Mouse (Mus musculus) heart, adult 18-20 months (tissue): ENCODE data around the gene Vps37b. TPM values are rescaled to one million over a fixed set of nuclear protein-coding genes. Genes with fewer than 3 reads are reported as not detected.

Source experiments
- DNase-seq, 2 experiments: peaks; one replicate each; pipeline ENCODE4 v3.0.0; 2021 to 2022; ENCODE audit warnings: mixed read lengths in 1 of 2
- total RNA-seq, 2 experiments: library from RNA; stranded (reverse); gene quantifications; 2 replicates each; pipeline ENCODE4 v1.2.3; 2021

The Vps37b gene
- total RNA-seq, 2 experiments from 2014 or later, result 15.1 to 15.2 TPM

DNA sequence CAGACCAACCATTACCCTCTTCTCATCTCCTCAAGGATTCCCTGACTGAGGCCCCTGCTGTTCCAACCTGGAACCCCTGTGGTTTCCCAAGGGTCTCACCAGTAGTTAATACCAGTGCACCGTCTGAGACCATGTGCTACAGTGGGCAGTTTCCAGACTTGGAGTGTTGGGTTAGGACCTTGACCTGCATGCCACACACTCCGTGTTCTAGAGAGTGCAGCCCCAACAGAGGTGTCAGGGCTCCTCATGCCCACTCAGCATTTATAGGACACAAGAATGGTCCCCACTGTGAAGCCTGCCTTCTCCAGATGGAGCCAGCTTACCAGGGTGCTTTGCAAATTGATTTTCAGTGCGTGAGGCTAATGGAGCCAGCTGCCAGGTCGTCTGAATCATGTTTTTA, 28.7 kb downstream of the Vps37b start:
- DNase-seq, result no peak

DNA sequence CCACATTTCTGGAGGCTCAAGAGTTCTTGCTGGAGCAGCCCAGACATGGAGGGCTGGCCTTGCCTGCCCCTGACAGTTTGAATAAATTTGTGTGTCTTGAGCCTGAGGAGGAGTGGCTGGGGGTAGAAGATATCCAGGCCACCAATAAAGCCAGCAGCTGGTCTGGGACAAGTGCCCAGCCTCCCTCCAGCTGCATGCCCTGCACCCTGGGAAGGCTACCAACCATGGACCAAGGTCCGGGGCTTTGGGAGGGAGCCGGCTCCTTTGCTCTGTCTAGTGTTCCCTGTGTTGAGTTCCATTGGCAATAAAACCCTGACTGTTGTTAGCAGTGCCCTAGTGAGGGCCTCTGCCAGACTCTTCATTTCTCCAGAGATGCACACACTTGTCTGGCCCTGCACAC, 29.2 kb downstream of the Vps37b start:
- DNase-seq, result peak; percentile 34 to 65

DNA sequence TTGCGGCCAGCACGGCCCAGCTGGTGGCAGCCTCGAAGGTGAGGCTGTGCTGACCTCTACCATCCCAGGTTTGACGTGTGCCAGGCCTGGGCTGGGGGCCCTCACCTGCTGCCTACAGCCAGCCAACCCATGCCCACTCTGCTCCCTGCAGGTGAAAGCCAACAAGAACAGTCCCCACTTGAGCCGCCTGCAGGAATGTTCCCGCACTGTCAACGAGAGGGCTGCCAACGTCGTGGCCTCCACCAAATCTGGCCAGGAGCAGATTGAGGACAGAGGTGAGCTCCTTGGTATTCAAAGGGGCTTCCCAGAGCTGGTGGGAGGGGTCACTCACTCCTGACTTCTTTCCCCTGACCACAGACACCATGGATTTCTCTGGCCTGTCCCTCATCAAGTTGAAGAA, 30.8 kb downstream of the Vps37b start:
- DNase-seq, result no peak

DNA sequence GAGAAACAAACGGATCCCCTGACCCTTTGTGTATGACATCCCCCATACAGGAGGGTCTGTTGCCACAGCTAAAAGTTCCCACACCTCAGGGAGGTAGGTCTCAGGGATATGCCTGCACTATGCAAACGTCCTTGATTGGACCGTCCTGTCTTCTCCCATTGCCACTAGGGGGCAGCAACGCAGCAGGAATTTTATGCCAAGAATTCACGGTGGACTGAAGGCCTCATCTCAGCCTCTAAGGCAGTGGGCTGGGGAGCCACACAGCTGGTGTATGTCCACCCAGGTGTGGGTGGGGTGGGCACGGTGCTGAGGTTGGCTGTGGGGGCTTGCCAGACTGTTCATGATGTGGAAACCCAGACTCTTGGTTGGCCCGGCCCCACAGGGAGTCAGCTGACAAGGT, 31.2 kb downstream of the Vps37b start:
- DNase-seq, result peak; percentile 86 to 98

DNA sequence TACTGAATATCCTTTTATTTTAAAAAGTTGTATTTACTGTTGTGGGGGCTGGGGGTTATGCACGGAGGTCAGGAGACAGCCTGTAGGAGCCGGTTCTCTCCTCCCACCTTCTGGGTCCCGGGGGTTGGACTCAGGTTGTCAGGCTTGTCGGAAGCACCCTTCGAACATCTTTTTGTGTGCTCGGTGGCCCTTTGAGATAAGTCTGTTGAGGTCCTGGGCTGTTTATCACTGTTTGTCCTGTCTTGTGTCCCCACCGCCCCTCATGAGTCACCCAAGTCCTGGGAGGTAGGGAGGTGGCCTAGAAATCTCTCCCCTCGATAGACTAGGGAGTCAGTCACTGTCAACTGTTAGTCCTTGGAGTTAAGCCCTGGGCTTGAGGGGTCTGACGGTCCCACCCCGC, 33.7 kb downstream of the Vps37b start:
- DNase-seq, result no peak

DNA sequence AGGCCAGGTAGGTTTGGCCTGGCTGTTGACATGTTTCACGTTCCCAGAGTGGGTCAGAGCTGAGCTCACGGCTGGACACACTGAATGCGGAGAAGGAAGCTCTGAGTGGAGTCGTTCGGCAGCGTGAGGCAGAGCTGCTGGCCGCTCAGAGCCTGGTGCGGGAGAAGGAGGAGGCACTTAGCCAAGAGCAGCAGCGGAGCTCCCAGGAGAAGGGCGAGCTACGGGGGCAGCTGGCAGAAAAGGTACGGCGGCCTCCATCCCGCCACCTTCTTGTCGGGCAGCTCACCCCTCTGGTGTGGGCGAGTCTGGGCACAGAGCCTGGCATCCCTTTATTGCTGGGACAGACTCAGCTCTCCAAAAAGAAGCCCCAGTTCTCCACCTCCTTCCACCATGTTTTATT, 34.3 kb downstream of the Vps37b start:
- DNase-seq, result no peak

DNA sequence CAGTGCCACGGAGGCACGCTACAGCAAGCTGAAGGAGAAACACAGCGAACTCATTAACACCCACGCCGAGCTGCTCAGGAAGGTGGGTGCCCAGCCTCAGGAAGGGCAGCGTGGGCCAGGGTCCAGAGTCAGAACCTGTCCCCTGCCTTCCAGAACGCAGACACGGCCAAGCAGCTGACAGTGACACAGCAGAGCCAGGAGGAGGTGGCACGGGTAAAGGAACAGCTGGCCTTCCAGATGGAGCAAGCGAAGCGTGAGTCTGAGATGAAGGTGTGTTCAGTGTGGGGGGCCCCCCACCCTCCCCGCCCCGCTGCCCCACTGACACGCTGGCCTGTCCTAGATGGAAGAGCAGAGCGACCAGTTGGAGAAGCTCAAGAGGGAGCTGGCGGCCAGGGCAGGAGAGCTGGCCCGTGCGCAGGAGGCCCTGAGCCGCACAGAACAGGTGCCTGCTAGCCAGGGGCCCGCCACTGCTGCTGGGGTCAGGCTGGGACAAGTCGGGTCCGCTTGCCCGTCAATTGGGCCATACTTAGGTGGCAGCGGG, 34.8 kb downstream of the Vps37b start:
- DNase-seq, result no peak

DNA sequence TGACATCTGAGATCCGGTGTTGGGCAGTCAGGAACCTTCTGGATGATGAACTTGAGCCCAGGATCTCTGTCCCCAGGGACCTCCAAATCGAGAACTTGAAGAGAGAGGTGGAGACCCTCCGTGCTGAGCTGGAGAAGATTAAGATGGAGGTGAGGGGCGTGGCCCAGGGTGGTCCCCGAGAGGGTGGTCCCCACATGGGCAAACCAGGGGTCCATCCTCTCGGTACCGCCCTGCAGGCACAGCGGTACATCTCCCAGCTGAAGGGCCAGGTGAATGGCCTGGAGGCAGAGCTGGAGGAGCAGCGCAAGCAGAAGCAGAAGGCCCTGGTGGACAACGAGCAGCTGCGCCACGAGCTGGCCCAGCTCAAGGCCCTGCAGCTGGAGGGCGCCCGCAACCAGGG, 35.4 kb downstream of the Vps37b start:
- DNase-seq, result no peak

DNA sequence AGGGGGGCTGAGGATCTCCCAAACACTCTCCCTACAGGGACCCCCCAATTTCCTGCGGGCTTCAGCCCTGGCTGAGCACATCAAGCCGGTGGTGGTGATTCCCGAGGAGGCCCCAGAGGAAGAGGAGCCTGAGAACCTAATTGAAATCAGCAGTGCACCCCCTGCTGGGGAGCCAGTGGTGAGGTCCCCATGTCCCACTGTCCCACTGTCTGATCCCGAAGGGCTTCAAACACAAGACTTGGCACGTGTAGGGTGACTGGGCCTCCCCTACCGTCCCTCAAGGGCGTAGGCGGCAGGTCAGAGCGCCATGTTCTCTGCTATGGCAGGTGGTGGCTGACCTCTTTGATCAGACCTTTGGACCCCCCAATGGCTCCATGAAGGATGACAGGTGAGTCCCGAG, 35.9 kb downstream of the Vps37b start:
- DNase-seq, result peak in 1 of 2 experiments; percentile 41

DNA sequence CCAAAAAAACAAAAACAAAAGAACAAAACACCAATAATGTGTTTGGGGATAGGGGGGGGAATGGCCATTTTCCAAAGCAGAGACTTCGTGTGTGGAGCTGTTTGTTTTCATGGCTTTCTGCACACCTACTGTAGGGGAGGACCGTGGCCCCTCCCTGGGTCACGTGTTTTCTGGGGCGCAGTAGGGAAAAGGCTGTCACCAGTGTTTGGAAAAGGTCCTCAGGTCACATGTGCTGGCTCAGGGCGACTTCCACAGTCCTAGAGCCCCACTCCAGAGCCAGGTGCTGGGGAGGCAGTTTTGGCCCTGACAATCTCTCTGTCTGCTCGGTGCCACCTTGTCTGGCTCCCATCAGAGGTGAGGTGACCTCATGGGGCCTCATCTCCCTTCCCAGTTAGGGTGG, 36.7 kb downstream of the Vps37b start:
- no peak for DNase-seq

DNA sequence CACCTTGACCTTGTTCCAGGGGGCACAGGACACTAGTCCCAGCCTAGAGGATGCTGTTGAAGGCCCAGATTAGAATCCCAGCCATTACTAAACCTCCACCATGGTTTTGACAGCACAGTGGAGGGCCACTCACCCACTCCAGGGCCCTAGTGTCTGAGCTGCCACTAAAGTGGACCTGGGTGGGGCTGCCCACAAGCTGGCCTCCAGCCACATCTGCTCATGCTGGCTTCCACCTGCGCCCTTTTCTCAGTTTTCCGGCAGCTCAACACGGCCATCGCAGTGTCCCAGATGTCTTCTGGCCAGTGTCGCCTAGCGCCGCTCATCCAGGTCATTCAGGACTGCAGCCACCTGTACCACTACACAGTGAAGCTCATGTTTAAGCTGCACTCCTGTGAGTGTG, 37.6 kb downstream of the Vps37b start:
- DNase-seq, result no peak

DNA sequence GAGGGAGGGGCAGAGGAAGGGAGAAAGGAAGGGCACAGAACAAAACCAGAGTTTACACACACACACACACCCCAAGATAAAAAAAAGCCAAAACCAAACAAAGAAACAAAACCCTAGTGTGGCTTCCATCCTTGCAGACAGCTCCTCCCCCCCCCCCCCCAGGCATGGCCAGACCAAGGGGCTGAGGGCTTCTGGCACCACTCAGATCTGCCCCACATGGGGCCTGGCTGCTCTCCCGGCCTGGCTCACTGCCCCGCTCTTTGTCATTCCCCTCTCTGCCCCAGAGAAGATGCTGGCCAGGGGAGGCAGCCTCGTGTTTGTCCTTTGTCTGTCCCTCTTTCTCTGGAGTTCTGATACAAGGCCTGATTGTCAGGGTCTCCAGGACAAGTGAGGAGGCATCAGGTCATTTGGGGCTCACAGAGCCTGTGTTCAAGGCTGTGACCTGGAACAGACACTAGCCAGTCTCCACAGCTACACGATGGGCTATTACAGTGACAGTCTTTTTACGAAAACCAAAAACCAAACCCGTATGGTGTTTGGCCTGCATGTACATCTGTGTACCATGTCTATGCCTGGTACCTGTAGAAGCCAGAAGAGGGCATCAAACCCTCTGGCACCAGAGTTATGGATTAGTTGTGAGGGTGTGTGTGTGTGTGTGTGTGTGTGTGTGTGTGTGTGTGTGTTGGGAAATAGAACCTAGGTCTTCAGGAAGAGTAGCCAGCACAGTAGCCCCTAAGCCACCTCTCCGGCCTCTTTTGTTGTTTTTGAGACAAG, 38.6 kb downstream of the Vps37b start:
- peak; percentile 76 for DNase-seq

DNA sequence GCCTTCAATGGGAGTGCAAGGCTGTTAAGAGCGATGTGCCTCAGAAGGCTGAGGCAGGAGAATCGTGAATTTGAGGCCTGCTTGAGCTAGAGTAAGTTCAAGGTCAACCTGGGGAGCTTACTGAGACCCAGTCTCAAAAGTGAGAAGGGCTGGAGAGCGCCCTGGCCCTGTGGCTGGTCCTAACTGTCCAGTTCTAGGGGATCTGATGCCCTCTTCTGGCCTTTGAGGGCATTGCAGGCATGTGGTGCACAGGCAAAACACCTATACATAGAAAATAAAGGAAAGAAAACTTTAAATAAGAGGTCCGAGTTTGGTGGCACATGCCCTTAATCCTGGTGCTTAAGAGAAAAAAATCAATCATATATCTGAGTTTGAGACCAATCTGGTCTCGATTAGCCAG, 39.3 kb downstream of the Vps37b start:
- DNase-seq, result peak; percentile 88 to 96

DNA sequence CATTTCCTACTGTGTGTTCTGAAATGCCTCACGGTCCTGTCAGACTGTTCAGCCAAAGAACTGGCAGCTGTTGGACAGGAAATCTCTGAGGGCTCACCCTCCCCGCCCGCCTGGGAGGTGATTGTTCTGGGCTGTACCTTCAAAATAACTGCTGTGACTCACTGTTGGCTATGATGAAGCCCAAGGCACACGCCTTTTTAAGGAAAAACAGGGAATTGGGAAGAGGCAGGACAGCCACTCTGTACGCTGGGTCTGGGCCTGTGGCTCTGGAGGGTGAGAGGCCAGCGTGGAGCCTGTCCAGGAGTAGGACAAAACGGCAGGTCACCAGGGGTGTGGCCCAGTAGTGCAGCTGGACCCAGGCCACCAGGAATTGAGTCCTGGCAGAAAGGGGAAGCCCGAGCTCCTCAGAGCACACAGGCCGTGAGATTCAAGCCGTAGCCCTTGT, 39.9 kb downstream of the Vps37b start:
- DNase-seq, result peak; percentile 83 to 93

DNA sequence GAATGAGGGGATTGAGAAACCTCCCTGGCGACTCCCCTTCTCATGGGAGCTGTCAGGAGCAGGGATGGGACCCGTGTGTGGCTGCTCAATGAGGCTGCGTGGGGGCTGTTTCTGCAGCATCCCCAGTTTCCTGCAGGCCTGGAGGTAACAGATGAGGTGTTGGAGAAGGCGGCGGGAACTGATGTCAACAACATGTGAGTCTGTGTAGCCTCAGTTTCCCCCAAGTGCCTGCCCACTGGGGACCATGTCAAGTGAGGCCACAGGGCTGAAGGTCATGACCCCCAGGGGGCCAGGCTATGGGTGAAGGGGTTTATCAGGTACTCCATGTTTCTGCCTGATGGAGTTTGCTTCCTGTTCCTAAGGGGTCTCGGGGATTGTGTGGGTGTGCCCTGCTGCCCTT, 40.7 kb downstream of the Vps37b start:
- no peak for DNase-seq

DNA sequence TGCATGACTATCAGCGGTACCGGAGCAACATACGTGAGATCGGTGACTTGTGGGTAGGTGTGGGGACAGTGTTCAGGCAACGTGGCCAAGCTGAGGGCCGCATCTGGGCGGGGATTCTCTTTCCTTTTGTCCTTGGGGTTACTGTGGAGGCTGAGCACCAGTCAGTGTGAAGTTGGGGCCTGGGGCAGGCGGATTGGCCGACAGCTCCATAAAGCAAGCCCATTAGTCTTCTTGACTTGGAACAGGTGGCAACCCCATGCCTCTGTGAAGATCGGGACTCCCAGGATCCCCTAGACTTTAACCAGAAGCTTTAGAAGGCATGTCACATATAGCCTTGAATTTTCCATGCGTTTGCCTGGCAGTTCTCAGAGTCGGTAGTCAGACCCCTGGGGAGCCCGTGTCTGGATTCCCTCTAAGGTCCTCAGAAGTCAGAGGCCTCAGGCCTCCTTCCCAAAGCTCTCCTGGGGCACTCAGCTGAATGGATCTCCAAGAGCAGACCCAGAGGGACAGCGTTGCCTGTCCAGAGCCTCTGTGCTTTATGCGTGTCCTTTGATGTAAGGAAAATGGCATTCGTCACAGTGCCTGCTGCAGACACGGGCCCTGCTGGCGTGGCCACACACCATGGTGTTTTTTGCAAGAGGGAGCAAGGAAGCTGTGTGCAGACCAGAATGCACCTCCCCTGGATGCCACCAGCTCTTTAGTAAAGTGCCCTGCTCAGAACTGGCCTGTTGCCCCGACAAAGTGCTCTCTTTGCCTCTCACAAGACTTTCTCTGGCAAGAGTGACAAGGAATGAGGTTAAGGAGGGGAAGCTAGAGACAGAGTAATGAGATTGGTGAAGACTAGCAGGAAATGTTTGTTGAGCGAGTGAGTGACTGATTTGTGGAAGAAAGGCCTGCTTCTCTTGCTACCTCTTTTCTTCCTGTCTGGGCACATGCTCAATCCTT, 41.9 kb downstream of the Vps37b start:
- no peak for DNase-seq

DNA sequence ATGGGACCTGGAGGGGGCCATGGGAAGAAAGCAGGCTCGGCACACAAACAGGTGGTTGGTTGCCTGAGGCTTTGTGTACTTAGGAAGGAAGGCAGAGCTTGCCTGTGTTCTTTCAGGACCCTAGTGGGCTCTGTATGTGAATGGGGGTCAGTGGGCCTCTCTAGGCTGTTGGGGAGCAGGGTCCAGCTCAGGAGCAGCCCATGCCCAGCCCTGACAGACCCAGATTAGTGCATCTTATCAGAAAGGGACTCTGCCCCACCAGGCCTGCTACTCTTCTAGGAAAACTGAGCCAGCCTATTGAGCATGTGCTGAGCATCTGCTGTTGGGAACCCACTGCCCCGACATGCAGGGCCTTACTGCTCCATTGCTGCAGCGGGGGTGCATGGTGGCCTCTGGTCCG, 44.6 kb downstream of the Vps37b start:
- DNase-seq, result no peak

DNA sequence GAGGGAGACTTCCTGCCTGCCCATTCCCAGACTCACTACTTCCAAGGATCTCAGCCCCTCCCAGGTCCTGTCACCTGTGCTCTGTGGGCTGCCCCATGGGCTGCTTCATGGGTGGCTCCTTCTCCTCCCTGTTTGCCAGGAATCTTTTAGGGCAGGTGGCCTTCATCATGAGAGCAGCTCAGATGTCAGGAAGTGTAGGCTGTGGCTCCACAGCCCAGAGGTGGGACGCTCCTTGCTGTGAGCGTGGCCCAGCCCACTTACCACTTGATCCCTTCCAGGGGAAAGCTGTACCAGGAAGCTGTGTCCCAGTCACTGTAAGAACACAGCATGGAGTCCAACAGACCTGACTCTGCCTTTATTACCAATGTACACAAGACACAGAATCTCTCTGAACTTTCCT, 45.1 kb downstream of the Vps37b start:
- no peak for DNase-seq

DNA sequence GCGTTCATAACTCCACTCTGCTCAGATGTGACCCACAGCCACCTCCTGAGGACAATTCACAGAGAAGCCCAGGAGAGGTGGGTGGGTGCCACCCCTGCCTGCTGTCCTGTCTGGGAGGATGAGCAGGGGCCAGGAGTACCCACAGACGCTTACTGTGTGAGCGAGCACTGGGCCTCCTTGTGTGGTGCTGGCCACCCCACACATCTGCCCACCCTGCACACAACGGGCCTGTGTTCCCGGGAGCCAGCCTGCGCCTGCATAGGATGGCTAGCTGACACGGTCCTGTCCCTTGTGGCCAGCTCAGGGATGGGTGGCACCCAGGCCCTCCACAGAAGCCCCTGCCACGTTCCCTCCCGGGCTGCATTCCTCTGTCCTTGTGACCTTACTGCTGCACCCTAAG, 46.6 kb downstream of the Vps37b start:
- no peak for DNase-seq

DNA sequence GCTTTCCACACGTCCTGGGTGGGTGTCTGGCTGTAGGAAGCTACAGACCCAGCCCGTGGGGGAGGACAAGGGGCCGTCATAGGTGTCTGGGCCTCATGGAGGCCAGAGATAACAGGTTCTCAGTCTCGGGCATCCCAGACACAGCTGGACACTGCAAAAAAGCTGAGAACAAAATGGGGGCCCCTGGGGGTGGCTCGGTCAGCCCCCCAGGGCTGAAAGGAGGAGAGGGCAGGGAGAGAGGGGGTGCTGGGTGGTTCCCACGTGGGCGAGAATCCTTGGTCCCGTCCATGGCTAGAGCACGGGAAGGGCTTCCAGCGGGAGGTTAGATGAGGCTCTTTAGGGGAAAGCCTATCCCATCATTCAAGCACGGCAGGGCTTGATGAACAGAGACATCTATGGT, 49.2 kb downstream of the Vps37b start:
- DNase-seq, result no peak

DNA sequence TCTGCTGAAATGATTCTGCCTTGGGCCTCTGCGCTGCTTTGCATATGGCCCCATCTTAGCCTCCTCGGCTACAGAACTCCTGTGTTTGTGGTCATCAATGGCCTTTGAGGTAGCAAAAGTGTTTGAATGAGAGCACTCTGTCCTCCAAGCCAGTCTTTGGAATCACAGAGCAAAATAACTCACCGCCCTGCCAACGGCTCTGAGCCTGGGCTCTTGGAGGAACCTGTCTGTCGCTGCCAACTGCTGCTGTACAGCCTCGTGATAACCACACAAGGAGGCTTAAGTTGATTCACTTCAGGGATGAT, 50.9 kb downstream of the Vps37b start:
- peak; percentile 52 to 66 for DNase-seq

DNA sequence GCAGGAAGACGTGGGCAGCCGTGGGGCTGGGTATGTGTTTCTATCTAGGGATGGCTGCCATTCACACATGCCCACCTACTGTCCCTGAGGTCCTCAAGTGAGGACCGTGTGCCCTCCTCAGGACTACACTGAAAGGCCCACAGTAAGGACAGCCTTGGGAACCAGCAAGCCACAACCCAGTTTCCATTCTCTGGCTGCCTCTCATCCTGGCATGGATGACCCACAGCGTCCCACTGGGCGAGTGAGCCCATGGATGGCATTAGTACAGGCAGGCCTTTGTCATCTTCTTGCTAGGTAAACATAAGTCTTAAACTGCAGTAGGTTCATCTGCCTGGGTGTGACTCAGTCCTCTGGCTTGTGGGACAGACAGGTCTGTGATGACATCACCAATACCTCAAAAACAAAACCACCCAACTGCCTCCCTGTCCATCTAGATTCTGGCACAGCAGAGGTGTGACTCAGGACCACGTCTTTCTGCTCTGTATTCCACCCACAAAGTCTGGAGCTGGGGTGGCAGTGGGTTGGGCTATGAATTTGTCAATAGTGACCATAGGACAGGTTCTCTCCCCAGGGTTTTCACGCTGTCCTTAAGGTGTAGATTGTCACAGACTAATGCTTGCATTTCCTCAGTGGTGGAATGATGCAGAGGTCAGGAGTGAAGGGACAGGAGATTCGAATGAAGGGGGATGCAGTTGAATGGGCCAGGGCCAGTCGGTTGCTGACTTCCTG, 51.4 kb downstream of the Vps37b start:
- DNase-seq, result peak in 1 of 2 experiments; percentile 16

DNA sequence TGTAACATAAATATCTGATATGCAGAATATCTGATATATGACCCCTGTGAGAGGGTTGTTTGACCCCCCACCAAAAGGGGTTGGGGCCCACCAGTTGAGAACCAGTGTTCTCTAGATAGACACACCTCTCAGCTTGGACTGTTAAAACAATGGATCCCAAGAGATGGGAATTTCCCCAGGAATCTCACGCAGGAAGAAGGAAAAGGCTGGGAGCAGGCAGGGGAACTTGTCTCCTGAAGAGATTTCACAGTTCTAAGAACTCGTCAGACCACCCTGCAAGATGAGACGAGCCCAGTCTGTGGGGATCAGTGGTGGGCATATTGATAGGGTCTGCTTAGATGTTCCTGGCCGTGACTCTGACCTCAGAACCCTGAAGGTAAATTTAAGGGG, 52.1 kb downstream of the Vps37b start:
- peak in 1 of 2 experiments; percentile 19 for DNase-seq
